Mouse (Mus musculus): Measurements from ENCODE around the gene Cul7. TPM values are rescaled to one million over a fixed set of nuclear protein-coding genes. Genes with fewer than 3 reads are reported as not detected.

Gene Cul7
- total RNA-seq, 2 experiments from 2014 or later, result 27.8 to 29.1 TPM

- no peak for DNase-seq (ENCODE audit: low spot score in 2 of 2)
- intact Hi-C loops (cut with DNase I), result no loop called here
Measured at GRCm38 (mm10) chr17:46661981-46662380, 11.8 kb downstream of the Cul7 start.

GRCm38 (mm10) chr17:46662730-46663129, 12.6 kb downstream of the Cul7 start:
- intact Hi-C loops (cut with DNase I), result no loop called here
- DNase-seq (ENCODE audit: low spot score in 2 of 2), result no peak

- DNase-seq (ENCODE audit: low spot score in 2 of 2), result no peak
- intact Hi-C loops (cut with DNase I), result no loop called here
Measured at GRCm38 (mm10) chr17:46667712-46668111, 17.6 kb downstream of the Cul7 start.

- intact Hi-C loops (cut with DNase I), result loop anchor here (5.0 kb wide), 1 partner anchor 42 kb away; the partner anchor contains the start of gene Pex6
- no peak for DNase-seq (ENCODE audit: low spot score in 2 of 2)
Measured at GRCm38 (mm10) chr17:46669911-46670310, 19.8 kb downstream of the Cul7 start.

GRCm38 (mm10) chr17:46673850-46674529, 23.9 kb downstream of the Cul7 start, which contains the start of gene Rrp36:
TSS of gene Rrp36 (minus strand) at chr17:46674352.
- intact Hi-C loops (cut with DNase I), result loop anchor here (5.0 kb wide), 1 partner anchor 38 kb away; the partner anchor contains the start of gene Pex6
- DNase-seq (ENCODE audit: low spot score in 2 of 2), result peak; percentile 88 to 89

- intact Hi-C loops (cut with DNase I), result loop anchor here (5.0 kb wide), 1 partner anchor 38 kb away; the partner anchor contains the start of gene Pex6
- DNase-seq (ENCODE audit: low spot score in 2 of 2), result no peak
Measured at GRCm38 (mm10) chr17:46674530-46675283, 24.6 kb downstream of the Cul7 start.

- no peak for DNase-seq (ENCODE audit: low spot score in 2 of 2)
- intact Hi-C loops (cut with DNase I), result no loop called here
Measured at GRCm38 (mm10) chr17:46678416-46678815, 28.3 kb downstream of the Cul7 start, which contains the start of gene Mea1. TSS of gene Mea1 (plus strand) at chr17:46678793.

GRCm38 (mm10) chr17:46678911-46679310, 28.8 kb downstream of the Cul7 start:
- no peak for DNase-seq (ENCODE audit: low spot score in 2 of 2)
- intact Hi-C loops (cut with DNase I), result no loop called here

GRCm38 (mm10) chr17:46679843-46680759, 30.0 kb downstream of the Cul7 start:
- intact Hi-C loops (cut with DNase I), result loop anchor here (2.0 kb wide), 1 partner anchor 33 kb away; the partner anchor contains the start of genes Klc4 and Mrpl2
- no peak for DNase-seq (ENCODE audit: low spot score in 2 of 2)

GRCm38 (mm10) chr17:46680760-46681373, 30.7 kb downstream of the Cul7 start, which contains the start of gene Klhdc3:
TSS of gene Klhdc3 (minus strand) at chr17:46680914.
- intact Hi-C loops (cut with DNase I), result loop anchor here (2.0 kb wide), 1 partner anchor 34 kb away; the partner anchor contains the start of genes Klc4 and Mrpl2
- peak; percentile 96 to 97 for DNase-seq (ENCODE audit: low spot score in 2 of 2)

GRCm38 (mm10) chr17:46681466-46682118, 31.5 kb downstream of the Cul7 start:
- DNase-seq (ENCODE audit: low spot score in 2 of 2), result no peak

GRCm38 (mm10) chr17:46682654-46683389, 32.7 kb downstream of the Cul7 start:
- no peak for DNase-seq (ENCODE audit: low spot score in 2 of 2)
- intact Hi-C loops (cut with DNase I), result no loop called here

More at GRCm38 (mm10) chr17:46681466-46682118, 31.5 kb downstream of the Cul7 start:
- intact Hi-C loops (cut with DNase I), result loop anchor here (2.0 kb wide), 1 partner anchor 35 kb away; the partner anchor contains the start of genes Klc4 and Mrpl2

- intact Hi-C loops (cut with DNase I), result no loop called here
Measured at GRCm38 (mm10) chr17:46685913-46686312, 35.8 kb downstream of the Cul7 start.

GRCm38 (mm10) chr17:46690665-46691064, 40.5 kb downstream of the Cul7 start:
- intact Hi-C loops (cut with DNase I), result no loop called here
- DNase-seq (ENCODE audit: low spot score in 2 of 2), result no peak

More at GRCm38 (mm10) chr17:46685913-46686312, 35.8 kb downstream of the Cul7 start:
- DNase-seq (ENCODE audit: low spot score in 2 of 2), result no peak

- intact Hi-C loops (cut with DNase I), result no loop called here
Measured at GRCm38 (mm10) chr17:46691390-46691789, 41.3 kb downstream of the Cul7 start.

GRCm38 (mm10) chr17:46694517-46695063, 44.5 kb downstream of the Cul7 start:
- intact Hi-C loops (cut with DNase I), result no loop called here
- no peak for DNase-seq (ENCODE audit: low spot score in 2 of 2)

More at GRCm38 (mm10) chr17:46691390-46691789, 41.3 kb downstream of the Cul7 start:
- no peak for DNase-seq (ENCODE audit: low spot score in 2 of 2)

GRCm38 (mm10) chr17:46698515-46698914, 48.4 kb downstream of the Cul7 start:
- intact Hi-C loops (cut with DNase I), result no loop called here
- DNase-seq (ENCODE audit: low spot score in 2 of 2), result no peak

Measured in left cerebral cortex, postnatal 36 days (tissue).